Mouse (Mus musculus) adrenal gland, adult (tissue): ENCODE data around the gene Schip1.
A peak's percentile ranks its signal among the peaks of the same experiment; 100 is the strongest.

ENCODE experiments used
- DNase-seq, 2 experiments: peaks; one replicate each; pipeline ENCODE4 v3.0.0; 2022 to 2023; ENCODE audit warnings: low spot score in 1 of 2; ENCODE audit not compliant: inconsistent age in 2 of 2

Gene Schip1

GRCm38 (mm10) chr3:68544811-68545210 lies 480.2 kb downstream of the Schip1 start:
- DNase-seq: no peak

GRCm38 (mm10) chr3:68545898-68546297 lies 481.3 kb downstream of the Schip1 start:
- no peak for DNase-seq

GRCm38 (mm10) chr3:68555087-68555662 lies 490.6 kb downstream of the Schip1 start:
- DNase-seq: no peak

- no peak for DNase-seq
These were observed 492.3 kb downstream of the Schip1 start for GRCm38 (mm10) chr3:68556891-68557290.

- no peak for DNase-seq
These were observed 494.1 kb downstream of the Schip1 start for GRCm38 (mm10) chr3:68558744-68559143.

- DNase-seq: no peak
These were observed 495.5 kb downstream of the Schip1 start for GRCm38 (mm10) chr3:68560057-68560456.

GRCm38 (mm10) chr3:68562838-68563237 lies 498.2 kb downstream of the Schip1 start:
- DNase-seq: no peak

GRCm38 (mm10) chr3:68563922-68564321 lies 499.3 kb downstream of the Schip1 start:
- DNase-seq: peak; percentile 41 to 89

GRCm38 (mm10) chr3:68564978-68565674 lies 500.5 kb downstream of the Schip1 start:
- DNase-seq: no peak

GRCm38 (mm10) chr3:68565675-68566055 lies 501.1 kb downstream of the Schip1 start:
- no peak for DNase-seq

- peak; percentile 44 to 79 for DNase-seq
These were observed 503.0 kb downstream of the Schip1 start for GRCm38 (mm10) chr3:68567581-68567980.

GRCm38 (mm10) chr3:68568149-68568548 lies 503.5 kb downstream of the Schip1 start:
- DNase-seq: peak; percentile 33 to 56

GRCm38 (mm10) chr3:68568716-68569115 lies 504.1 kb downstream of the Schip1 start:
- DNase-seq: no peak

- DNase-seq: peak in 1 of 2 experiments; percentile 44
These were observed 505.7 kb downstream of the Schip1 start for GRCm38 (mm10) chr3:68570319-68570718.

- peak; percentile 41 to 77 for DNase-seq
These were observed 507.9 kb downstream of the Schip1 start for GRCm38 (mm10) chr3:68572249-68573225.

- DNase-seq: no peak
These were observed 508.6 kb downstream of the Schip1 start for GRCm38 (mm10) chr3:68573226-68573624.

- no peak for DNase-seq
These were observed 509.5 kb downstream of the Schip1 start for GRCm38 (mm10) chr3:68574097-68574496.

GRCm38 (mm10) chr3:68574565-68574964 lies 510.0 kb downstream of the Schip1 start:
- no peak for DNase-seq

- DNase-seq: no peak
These were observed 511.2 kb downstream of the Schip1 start for GRCm38 (mm10) chr3:68575636-68576340.

- DNase-seq: no peak
These were observed 511.8 kb downstream of the Schip1 start for GRCm38 (mm10) chr3:68576431-68576830.

GRCm38 (mm10) chr3:68576948-68577347 lies 512.3 kb downstream of the Schip1 start:
- DNase-seq: no peak
